Mouse (Mus musculus) liver, adult 2 months (tissue): ENCODE results near the gene Alyref. TPM values are rescaled to one million over a fixed set of nuclear protein-coding genes. Genes with fewer than 3 reads are reported as not detected.

Experiments
- DNase-seq: peaks from one replicate; pipeline ENCODE4 v3.0.0-alpha.2; 2011; ENCODE audit warnings: low read depth, low spot score; ENCODE audit errors: extremely low read depth
- H3K27ac ChIP-seq: fragments of 200-500 bp; replicated peaks from 2 replicates; pipeline ENCODE4 v1.5.1; 2012; ENCODE audit warnings: low read depth, mild to moderate bottlenecking, control low read depth, inconsistent platforms, low read length; ENCODE audit not compliant: insufficient read depth
- H3K27me3 ChIP-seq: fragments of 200-500 bp; 2 replicates; pipeline ENCODE4 v1.6.1; 2012; ENCODE audit warnings: mild to moderate bottlenecking, moderate library complexity, low read length, inconsistent platforms; ENCODE audit not compliant: control insufficient read depth, insufficient read depth
- H3K36me3 ChIP-seq: fragments of 200-500 bp; 2 replicates; pipeline ENCODE4 v1.6.1; 2012; ENCODE audit warnings: low read length, inconsistent platforms; ENCODE audit not compliant: control insufficient read depth, insufficient read depth
- H3K4me1 ChIP-seq: fragments of 200-500 bp; 2 replicates; pipeline ENCODE4 v1.6.1; 2011; ENCODE audit warnings: low read length; ENCODE audit not compliant: control insufficient read depth, insufficient read depth
- H3K4me3 ChIP-seq: fragments of 200-500 bp; 2 replicates; pipeline ENCODE4 v1.5.1; 2011; ENCODE audit warnings: low read depth, mild to moderate bottlenecking, control low read depth, low read length, moderate library complexity; ENCODE audit not compliant: insufficient read depth
- H3K79me2 ChIP-seq: fragments of 200-500 bp; 2 replicates; pipeline ENCODE4 v1.6.1; 2012; ENCODE audit warnings: inconsistent platforms, mild to moderate bottlenecking, low read length, moderate library complexity; ENCODE audit not compliant: control insufficient read depth, insufficient read depth
- H3K9ac ChIP-seq: fragments of 200-500 bp; 2 replicates; pipeline ENCODE4 v1.6.1; 2012; ENCODE audit warnings: low read depth, mild to moderate bottlenecking, control low read depth, inconsistent platforms, low read length
- CTCF ChIP-seq: fragments of 200-500 bp; IDR thresholded peaks from 2 replicates; pipeline ENCODE4 v1.5.1; 2011; ENCODE audit warnings: low read depth, low read length, control low read depth
- POLR2A ChIP-seq: fragments of 200-500 bp; IDR thresholded peaks from 2 replicates; pipeline ENCODE4 v1.6.1; 2011; ENCODE audit warnings: low read length, control low read depth; ENCODE audit not compliant: insufficient read depth; ENCODE audit errors: extremely low read depth
- WGBS: fragments of 180-500 bp; shearing (Covaris S2); methylation state at CpG from one replicate; pipeline ENCODE4 v1.1.7; 2018; 5-methylcytosine and 5-hydroxymethylcytosine counted together
- polyA plus RNA-seq: library from polyadenylated mRNA; depleted of rRNA; stranded (reverse); fragments of >200 nt; gene quantifications from 2 replicates; pipeline ENCODE4 v1.2.3, GENCODE M21; 2012
- total RNA-seq: library from RNA; depleted of rRNA; stranded (reverse); fragments of >200 nt; gene quantifications from 2 replicates; pipeline ENCODE4 v1.2.3, GENCODE M21; 2014

Gene Alyref
- total and polyA plus RNA-seq, 2 experiments: 12.9 to 34.5 TPM

DNA sequence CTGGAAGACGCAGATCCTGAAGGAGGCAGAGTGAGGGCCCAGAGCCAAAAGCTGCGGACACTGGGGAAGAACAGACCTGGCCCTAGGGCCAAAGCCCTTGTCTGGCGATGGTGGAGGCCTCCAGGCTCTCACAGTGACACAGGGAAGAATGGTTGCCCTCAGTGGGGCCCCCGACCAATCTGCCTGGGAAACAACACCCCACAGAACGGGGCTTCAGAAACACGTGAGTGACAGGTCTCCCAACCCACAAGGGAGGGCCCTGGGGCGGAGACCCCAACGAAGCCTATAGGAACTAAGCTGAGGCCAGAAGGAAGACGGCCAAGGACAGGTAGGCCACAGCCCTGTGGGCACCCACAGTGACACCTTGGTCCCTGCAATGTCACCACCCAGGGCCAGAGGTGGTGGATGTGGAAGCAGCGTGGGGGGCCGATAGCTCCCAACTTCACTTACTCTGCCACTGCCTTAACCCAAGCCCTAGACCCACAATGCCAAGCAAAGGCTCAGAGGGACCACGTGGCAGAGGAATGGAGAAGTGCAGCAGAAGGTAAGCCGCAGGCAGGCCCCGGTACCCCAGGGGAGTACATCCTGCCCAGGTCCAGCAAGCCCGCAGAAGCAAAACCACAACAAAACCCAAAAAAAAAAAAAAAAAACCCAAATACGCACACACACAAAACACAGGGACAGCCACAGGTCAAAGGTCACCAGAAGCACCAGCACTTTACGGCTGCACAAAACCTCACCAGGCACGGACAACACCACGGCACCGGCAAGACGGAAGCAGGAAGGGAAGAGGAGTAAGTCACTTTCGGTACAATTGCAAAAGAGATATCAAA lies 29.5 kb upstream of the Alyref start:
- Histone ChIP-seq H3K36me3 (peaks cover 8% of the 10 kb centered on the region; the same call in 1 of the 2 replicates), H3K27ac (peak overlapping the region; percentile 32), H3K4me3 (no peak overlapping the region; the same call in 1 of the 2 replicates), H3K27me3 (no peaks in the 10 kb centered on the region), H3K9ac (peak overlapping the region; percentile 48), H3K79me2 (peaks cover 11% of the 10 kb centered on the region; the same call in 1 of the 2 replicates), H3K4me1 (peaks cover 41% of the 10 kb centered on the region)
- WGBS: 41% methylated on average over 22 of the region's 22 CpGs
- peak; percentile 77 for DNase-seq
- no peak for TF ChIP-seq CTCF
- no peak for TF ChIP-seq POLR2A

DNA sequence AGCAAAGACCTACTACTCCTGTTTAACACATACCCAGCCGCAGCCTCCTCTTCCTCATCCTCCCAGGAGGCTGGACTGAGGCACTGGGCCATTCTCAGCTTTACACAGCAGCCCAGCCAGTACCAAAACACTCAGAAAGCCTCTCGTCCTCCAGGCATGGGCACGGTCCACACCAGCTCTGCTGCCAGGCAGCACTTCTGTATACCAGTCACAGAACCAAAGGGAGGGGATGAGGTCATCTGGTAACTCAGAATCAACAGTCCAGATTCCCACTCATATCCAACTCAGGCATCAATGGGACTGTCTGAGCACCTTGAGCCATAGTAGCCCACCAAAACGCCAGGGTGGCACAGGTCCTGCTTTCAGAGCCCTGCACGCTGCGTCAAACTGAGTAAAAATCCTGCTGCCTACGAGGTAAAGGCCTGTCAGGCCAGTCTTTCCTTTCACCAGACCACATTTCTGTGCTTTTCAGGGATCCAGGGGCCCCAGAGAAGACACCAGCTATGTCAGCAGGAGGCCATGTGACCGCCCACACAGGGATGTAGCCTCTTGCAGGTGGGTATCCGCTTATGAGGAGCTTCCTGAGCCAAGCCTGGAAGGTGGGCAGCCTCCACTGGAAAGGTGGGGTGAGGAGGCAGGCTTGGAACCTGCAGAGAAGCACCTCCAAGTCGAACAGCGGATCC lies 28.8 kb upstream of the Alyref start:
- 75% methylated on average over 11 of the region's 11 CpGs for WGBS
- no peak for TF ChIP-seq POLR2A
- no peak for TF ChIP-seq CTCF
- Histone ChIP-seq H3K27me3 (no peaks in the 10 kb centered on the region), H3K9ac (peak overlapping the region; percentile 48; the same call in 1 of the 2 replicates), H3K4me3 (no peak overlapping the region), H3K4me1 (peaks cover 38% of the 10 kb centered on the region), H3K79me2 (peaks cover 12% of the 10 kb centered on the region; the same call in 1 of the 2 replicates), H3K36me3 (peaks cover 14% of the 10 kb centered on the region; the same call in 1 of the 2 replicates), H3K27ac (no peak overlapping the region; the same call in none of the 2 replicates)
- no peak for DNase-seq

DNA sequence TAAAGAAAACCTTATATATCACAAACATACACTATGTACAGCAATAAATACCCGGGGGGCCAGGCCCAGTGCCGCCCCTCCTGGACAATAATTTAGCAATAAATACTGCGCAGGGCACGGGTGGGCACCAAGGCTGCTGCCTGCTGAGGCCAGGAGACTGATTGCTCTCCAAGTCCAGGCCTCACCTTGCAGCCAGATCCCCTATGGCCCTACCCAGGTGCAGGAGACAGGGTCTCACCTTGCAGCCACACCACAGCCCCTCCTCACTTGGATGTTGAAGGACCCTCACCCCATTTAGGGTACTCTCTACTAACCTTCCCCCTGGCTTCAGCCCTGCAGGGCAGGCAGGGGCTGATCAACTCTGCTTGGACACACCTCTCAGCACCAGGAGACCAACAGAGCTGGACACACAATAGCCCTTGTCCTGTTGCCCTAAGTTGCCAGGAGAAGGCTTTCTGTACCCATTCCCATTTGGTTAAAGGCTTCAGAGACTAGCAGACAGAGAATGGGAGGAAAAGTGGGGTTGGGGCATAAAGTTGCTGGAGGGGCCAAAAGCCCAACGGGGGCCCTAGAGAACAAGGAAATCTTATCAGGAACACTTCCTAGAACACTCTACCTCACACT lies 27.1 kb upstream of the Alyref start, which contains the start of gene Sirt7:
TSS of gene Sirt7 (minus strand) at position 89 of the 624 bp plus-strand sequence.
- Histone ChIP-seq H3K27me3 (no peaks in the 10 kb centered on the region), H3K9ac (peak within 1 kb of the TSS; percentile 89), H3K4me3 (peak within 1 kb of the TSS; percentile 85), H3K36me3 (peaks cover 19% of the 10 kb centered on the region; the same call in 1 of the 2 replicates), H3K79me2 (peaks cover 12% of the 10 kb centered on the region; the same call in 1 of the 2 replicates), H3K27ac (peak within 1 kb of the TSS; percentile 83), H3K4me1 (peaks cover 30% of the 10 kb centered on the region)
- TF ChIP-seq CTCF (no peak), POLR2A (no peak)
- peak; percentile 39 for DNase-seq
- WGBS: 13% methylated on average over 5 of the region's 5 CpGs

DNA sequence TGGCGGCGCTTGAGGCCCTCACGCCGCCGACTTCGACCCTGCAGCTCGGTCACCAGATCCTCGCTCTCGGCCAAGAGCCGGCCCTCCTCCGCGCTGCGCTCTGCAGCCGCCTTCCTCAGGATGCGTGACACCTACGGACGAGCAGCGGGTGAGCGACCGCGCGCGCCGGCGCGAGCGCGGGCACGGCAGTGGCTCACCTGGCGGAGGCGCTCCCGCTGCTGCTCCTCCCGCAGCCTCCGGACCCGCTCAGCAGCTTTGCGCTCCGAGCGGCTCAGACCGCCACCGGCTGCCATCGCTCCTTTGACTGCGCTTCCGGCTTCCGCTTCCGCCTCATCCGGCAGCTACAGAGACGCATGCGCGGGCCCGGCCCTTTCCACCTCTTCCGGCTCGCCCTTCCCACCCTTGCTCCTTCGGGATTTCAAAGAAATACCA lies 26.5 kb upstream of the Alyref start:
- H3K79me2 ChIP-seq: peaks cover 12% of the 10 kb centered on the region; the same call in 1 of the 2 replicates
- TF ChIP-seq POLR2A: peak; percentile 82
- TF ChIP-seq CTCF: no peak
- peaks cover 21% of the 10 kb centered on the region; the same call in 1 of the 2 replicates for H3K36me3 ChIP-seq
- under 1% methylated on average over 52 of the region's 53 CpGs for WGBS
- H3K27me3 ChIP-seq: no peaks in the 10 kb centered on the region
- peak overlapping the region; percentile 83 for H3K27ac ChIP-seq
- H3K9ac ChIP-seq: peak overlapping the region; percentile 89
- peaks cover 30% of the 10 kb centered on the region for H3K4me1 ChIP-seq
- peak overlapping the region; percentile 85 for H3K4me3 ChIP-seq
- DNase-seq: peak; percentile 67

DNA sequence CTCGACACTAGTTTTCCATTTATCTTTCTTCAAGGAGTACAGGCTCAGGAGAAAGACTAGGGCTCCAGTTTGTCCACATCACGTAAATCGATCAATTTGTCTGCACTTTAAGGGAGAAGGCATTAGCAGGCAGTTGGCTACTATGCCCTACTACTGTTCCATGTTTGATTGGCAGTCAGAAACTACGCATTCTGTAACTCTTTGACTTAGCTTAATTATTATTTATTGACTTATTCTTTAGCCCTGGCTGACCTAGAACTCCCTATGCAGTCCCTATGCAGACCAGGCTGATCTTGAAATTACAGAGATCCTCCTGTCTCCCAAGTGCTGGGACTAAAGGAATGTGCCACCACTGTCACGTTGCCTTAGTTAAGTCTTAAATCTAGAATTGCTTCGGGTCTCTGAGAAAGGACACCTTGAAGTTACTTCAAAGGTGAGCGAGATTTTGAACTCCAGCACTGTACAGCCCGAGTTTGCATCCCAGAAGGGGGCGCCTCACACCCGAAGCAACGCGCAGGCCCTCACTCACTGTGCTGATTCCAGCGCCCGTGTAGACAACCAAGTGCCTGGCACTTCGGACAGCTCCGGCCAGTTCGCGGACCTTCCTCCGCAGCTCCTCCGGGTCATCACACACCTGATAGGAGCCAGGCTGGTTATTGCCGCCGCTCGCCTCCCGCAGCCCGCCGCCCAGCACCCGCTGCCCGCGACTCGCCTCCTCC lies 26.0 kb upstream of the Alyref start:
- Histone ChIP-seq H3K9ac (peak overlapping the region; percentile 89), H3K27me3 (no peaks in the 10 kb centered on the region), H3K4me1 (peaks cover 27% of the 10 kb centered on the region), H3K36me3 (peaks cover 21% of the 10 kb centered on the region; the same call in 1 of the 2 replicates), H3K4me3 (peak overlapping the region; percentile 85), H3K27ac (peak overlapping the region; percentile 83), H3K79me2 (peaks cover 12% of the 10 kb centered on the region; the same call in 1 of the 2 replicates)
- TF ChIP-seq CTCF (peak; percentile 85), POLR2A (no peak)
- peak; percentile 92 for DNase-seq
- 3% methylated on average over 30 of the region's 30 CpGs for WGBS
